In the genomic region with DNA sequence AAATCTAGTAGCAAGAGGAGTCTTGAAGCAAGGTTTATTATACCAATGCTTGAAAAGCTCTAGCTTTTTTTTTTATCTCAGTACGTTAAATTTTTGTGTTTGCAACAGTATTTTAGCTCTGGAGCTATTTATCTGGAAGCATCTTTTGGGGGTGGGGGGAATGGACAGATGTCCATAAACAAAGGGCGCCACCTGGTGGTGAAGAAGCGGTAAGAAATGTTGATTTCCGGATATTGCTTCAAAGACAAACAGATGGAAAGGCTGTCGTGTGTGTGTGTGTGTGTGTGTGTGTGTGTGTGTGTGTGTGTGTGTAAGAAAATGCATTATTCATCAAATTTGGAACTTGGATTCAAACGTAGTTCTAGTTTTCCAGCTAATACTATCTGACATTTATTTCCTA, we compare ENCODE assay signal across 9 mouse cellular contexts.
DNase-seq lines count a peak whose midpoint lies in the region; ATAC-seq lines count a peak whose summit lies in the region.
"Had no signal": no experiment of that assay in that cellular context is flagged by ENCODE, and none has a peak within 500 bp of the region (broad histone marks: within the 10 kb centered on the region; RNA-seq: fewer than 3 reads in every experiment).

No protein-coding gene starts in this region.

- no peak overlapping the region for H3K4me2 ChIP-seq in intestine, embryonic 15.5 days (replicated peaks)

- H3K36me3 ChIP-seq in intestine, embryonic 15.5 days, result no peaks in the 10 kb centered on the region
- H3K36me3 ChIP-seq: neural tube, embryonic 13.5 days had no signal

- no peak overlapping the region for H3K9ac ChIP-seq in intestine, embryonic 15.5 days
- H3K9ac ChIP-seq: neural tube, embryonic 13.5 days had no signal

- DNase-seq in heart, adult 11 months, result peak; percentile 86
- no peak for DNase-seq in heart, adult 9 months (ENCODE audit: low spot score in 2 of 2)
- DNase-seq in urinary bladder, postnatal 14 days (ENCODE audit: low spot score), result peak; percentile 53
- no peak for DNase-seq in urinary bladder, postnatal 4 days (ENCODE audit: low spot score in 2 of 2)
- peak; percentile 81 for DNase-seq in embryo, embryonic 10 days (ENCODE audit: low spot score)
- DNase-seq in kidney, postnatal 25 days, result peak; percentile 74 to 84
- peak; percentile 38 to 50 for DNase-seq in lung, postnatal 4 days

- no peak for ATAC-seq in intestine, embryonic 15.5 days

- H3K9me3 ChIP-seq in intestine, embryonic 15.5 days, result no peaks in the 10 kb centered on the region
- H3K9me3 ChIP-seq: neural tube, embryonic 13.5 days had no signal

- H3K27ac ChIP-seq in intestine, embryonic 15.5 days, result no peak overlapping the region

- H3K4me1 ChIP-seq in intestine, embryonic 15.5 days (replicated peaks), result 0 out of 2 replicates have a peak, but pooled peaks cover 4% of the 10 kb centered on the region

- H3K4me3 ChIP-seq in intestine, embryonic 15.5 days (replicated peaks), result no peak overlapping the region
- H3K4me3 ChIP-seq: neural tube, embryonic 13.5 days had no signal

- H3K27me3 ChIP-seq in intestine, embryonic 15.5 days (replicated peaks), result no peaks in the 10 kb centered on the region; the same call in 1 of the 2 replicates
- H3K27me3 ChIP-seq: neural tube, embryonic 13.5 days had no signal

- 8% methylated on average over 6 of the region's 6 CpGs for WGBS in intestine, embryonic 15.5 days

Comparison
In these comparisons a context has a peak if more than half of its experiments do, and no peak if none do; other contexts are left out.
1. DNase-seq: peak in heart, adult 11 months (single experiment), urinary bladder, postnatal 14 days (single experiment), embryo, embryonic 10 days (single experiment), kidney, postnatal 25 days (2 of 2) and lung, postnatal 4 days (2 of 2); none in heart, adult 9 months (0 of 2) and urinary bladder, postnatal 4 days (0 of 2).